In genomic region chr12:79171269-79171995, GRCm38 (mm10) we compare ENCODE assay signal across 8 mouse cellular contexts. TPM values are rescaled to one million over a fixed set of nuclear protein-coding genes. Genes with fewer than 3 reads are reported as not detected.
A peak's percentile ranks its signal among the peaks of the same experiment; 100 is the strongest.
DNase-seq lines count a peak whose midpoint lies in the region; ATAC-seq lines count a peak whose summit lies in the region.

No protein-coding gene starts in this region.

- peak overlapping the region; percentile 67 for H3K4me2 ChIP-seq in heart, embryonic 11.5 days
- peak overlapping the region; percentile 57 for H3K4me2 ChIP-seq in intestine, embryonic 14.5 days (ENCODE audit: low read length)

- H3K9ac ChIP-seq in heart, embryonic 11.5 days (ENCODE audit: low read depth, low read length): no peak overlapping the region; the same call in none of the 2 replicates
- H3K9ac ChIP-seq in intestine, embryonic 14.5 days (ENCODE audit: low read length): peak overlapping the region; percentile 84

- H3K36me3 ChIP-seq in heart, embryonic 11.5 days (ENCODE audit: control insufficient read depth, insufficient read depth, low read length): peaks cover 5% of the 10 kb centered on the region; the same call in 1 of the 2 replicates
- peaks cover 22% of the 10 kb centered on the region for H3K36me3 ChIP-seq in intestine, embryonic 14.5 days (ENCODE audit: control insufficient read depth, insufficient read depth, low read length)

- no peak for DNase-seq in heart, adult 18-20 months
- DNase-seq in thymus, postnatal 4 days: peak; percentile 7
- DNase-seq in thymus, postnatal 10 days (ENCODE audit: low spot score in 2 of 2): no peak
- no peak for DNase-seq in intestine, embryonic 14.5 days (ENCODE audit: low spot score)
- DNase-seq in spleen, postnatal 4 days (ENCODE audit: low spot score in 2 of 2): no peak
- DNase-seq in Muller cell, postnatal 12 days (ENCODE audit: inconsistent ontology term): no peak

- WGBS in heart, embryonic 11.5 days (ENCODE audit: insufficient replicate concordance): 39% methylated on average over 12 of the region's 12 CpGs
- WGBS in intestine, embryonic 14.5 days: 30% methylated on average over 12 of the region's 12 CpGs

- no peak overlapping the region for H3K27ac ChIP-seq in heart, embryonic 11.5 days (ENCODE audit: low read depth, low read length)
- no peak overlapping the region for H3K27ac ChIP-seq in intestine, embryonic 14.5 days (ENCODE audit: low read depth)

- peaks cover 5% of the 10 kb centered on the region for H3K4me1 ChIP-seq in heart, embryonic 11.5 days (ENCODE audit: control insufficient read depth, insufficient read depth, low read length)
- peaks cover 6% of the 10 kb centered on the region for H3K4me1 ChIP-seq in intestine, embryonic 14.5 days (replicated peaks; ENCODE audit: control insufficient read depth, insufficient read depth, low read length)

- no peaks in the 10 kb centered on the region for H3K27me3 ChIP-seq in heart, embryonic 11.5 days (ENCODE audit: control insufficient read depth, insufficient read depth, low read length)
- no peaks in the 10 kb centered on the region for H3K27me3 ChIP-seq in intestine, embryonic 14.5 days (replicated peaks; ENCODE audit: control insufficient read depth, insufficient read depth, low read length)

- ATAC-seq in heart, embryonic 11.5 days (replicated peaks; ENCODE audit: insufficient number of reproducible peaks, low FRiP score, low TSS enrichment): no peak
- ATAC-seq in intestine, embryonic 14.5 days (replicated peaks; ENCODE audit: low FRiP score, low TSS enrichment, low read depth): no peak
- ATAC-seq in monocyte, adult 5-6 weeks (replicated peaks; ENCODE audit: insufficient number of reproducible peaks, low FRiP score, low TSS enrichment, poor library complexity, severe bottlenecking): peak; percentile 11; the same call in 1 of the 2 replicates

- no peaks in the 10 kb centered on the region for H3K9me3 ChIP-seq in heart, embryonic 11.5 days (replicated peaks; ENCODE audit: control insufficient read depth, low read length)
- no peaks in the 10 kb centered on the region for H3K9me3 ChIP-seq in intestine, embryonic 14.5 days (ENCODE audit: control insufficient read depth, low read length)

- H3K4me3 ChIP-seq in heart, embryonic 11.5 days (ENCODE audit: low read depth, low read length): peak overlapping the region; percentile 99
- peak overlapping the region; percentile 87 for H3K4me3 ChIP-seq in intestine, embryonic 14.5 days (ENCODE audit: low read depth, low read length)

RNA-seq across cellular contexts. Expression of gene Vti1b, which starts 1.0 kb away (rescaled TPM):
- polyA plus RNA-seq in heart, embryonic 11.5 days (2014; fragmentation: Nextera tagmentation; extraction: Ambion mirVana): 88.5 and 99.1 TPM in 2 replicates
- 100 to 1,000 TPM; 108 to 115 TPM for total RNA-seq in heart, adult 18-20 months (2021)
- 85.4 and 94.7 TPM in 2 replicates for polyA plus RNA-seq in intestine, embryonic 14.5 days (2014; fragmentation: Nextera tagmentation; extraction: Ambion mirVana)
- total RNA-seq in monocyte, adult 5-6 weeks (2017): 199 to 253 TPM (median 246 TPM) in 3 replicates

RNA-seq across cellular contexts. Expression of gene Rdh11, which starts 20.7 kb away (rescaled TPM):
- 17.7 and 18.4 TPM in 2 replicates for polyA plus RNA-seq in heart, embryonic 11.5 days (2014; fragmentation: Nextera tagmentation; extraction: Ambion mirVana)
- 1 to 10 TPM; 2.6 to 3.7 TPM for total RNA-seq in heart, adult 18-20 months (2021)
- polyA plus RNA-seq in intestine, embryonic 14.5 days (2014; fragmentation: Nextera tagmentation; extraction: Ambion mirVana): 38.5 and 39.6 TPM in 2 replicates
- 12.8 to 17.7 TPM (median 13.6 TPM) in 3 replicates for total RNA-seq in monocyte, adult 5-6 weeks (2017)

RNA-seq across cellular contexts. Expression of gene Rdh12, which starts 37.3 kb away (rescaled TPM):
- 0.34 and 0.58 TPM in 2 replicates for polyA plus RNA-seq in heart, embryonic 11.5 days (2014; fragmentation: Nextera tagmentation; extraction: Ambion mirVana)
- total RNA-seq in heart, adult 18-20 months (2021): under 1 TPM; 0.30 to 0.77 TPM
- polyA plus RNA-seq in intestine, embryonic 14.5 days (2014; fragmentation: Nextera tagmentation; extraction: Ambion mirVana): 1.2 TPM in 2 replicates
- total RNA-seq in monocyte, adult 5-6 weeks (2017): 5.2 to 7.9 TPM (median 5.2 TPM) in 3 replicates

RNA-seq across cellular contexts. Expression of gene Arg2, which starts 40.9 kb away (rescaled TPM):
- 0.20 and 0.50 TPM in 2 replicates for polyA plus RNA-seq in heart, embryonic 11.5 days (2014; fragmentation: Nextera tagmentation; extraction: Ambion mirVana)
- not detected for total RNA-seq in heart, adult 18-20 months (2021)
- 0.46 and 0.91 TPM in 2 replicates for polyA plus RNA-seq in intestine, embryonic 14.5 days (2014; fragmentation: Nextera tagmentation; extraction: Ambion mirVana)
- total RNA-seq in monocyte, adult 5-6 weeks (2017): not detected in 3 replicates
